Mouse (Mus musculus) megakaryocyte progenitor cell, adult 5-6 weeks (primary cell): ENCODE data around the gene Tspan9. TPM values are rescaled to one million over a fixed set of nuclear protein-coding genes. Genes with fewer than 3 reads are reported as not detected.

Source experiments
- ATAC-seq: replicated peaks from 2 replicates; pipeline ENCODE4 v1.8.0; 2016; ENCODE audit warnings: mild to moderate bottlenecking, moderate TSS enrichment, inconsistent platforms; ENCODE audit not compliant: poor library complexity
- total RNA-seq, 2 experiments: library from RNA; stranded (forward) in 1 of 2; stranded (reverse) in 1 of 2; fragments of 157-497, 149-512 nt in 1 of 2; fragments of 200-1000 nt in 1 of 2; gene quantifications; 2 replicates each; pipeline versions ENCODE4 v1.2.3 to v1.2.4; 2015 to 2017

Tspan9 gene
- total RNA-seq, 2 experiments from 2014 or later, result 2.7 to 2.8 TPM

GRCm38 (mm10) chr6:128039077-128039766 is 104.2 kb downstream of the Tspan9 start:
- no peak for ATAC-seq

GRCm38 (mm10) chr6:128038568-128038967 is 104.8 kb downstream of the Tspan9 start:
- no peak for ATAC-seq

GRCm38 (mm10) chr6:128036597-128036996 is 106.8 kb downstream of the Tspan9 start:
- no peak for ATAC-seq

- ATAC-seq, result peak; percentile 40
Observed at GRCm38 (mm10) chr6:128035930-128036309, 107.5 kb downstream of the Tspan9 start.

GRCm38 (mm10) chr6:128035250-128035929 is 108.0 kb downstream of the Tspan9 start:
- ATAC-seq, result no peak

- ATAC-seq, result peak; percentile 18; the same call in 1 of the 2 replicates
Observed at GRCm38 (mm10) chr6:128034317-128035249, 108.8 kb downstream of the Tspan9 start.

GRCm38 (mm10) chr6:128033868-128034250 is 109.5 kb downstream of the Tspan9 start:
- ATAC-seq, result no peak

GRCm38 (mm10) chr6:128033172-128033867 is 110.1 kb downstream of the Tspan9 start:
- no peak for ATAC-seq

GRCm38 (mm10) chr6:128032252-128033171 is 110.9 kb downstream of the Tspan9 start:
- ATAC-seq, result peak; percentile 56

GRCm38 (mm10) chr6:128031584-128031983 is 111.8 kb downstream of the Tspan9 start:
- no peak for ATAC-seq

- ATAC-seq, result no peak
Observed at GRCm38 (mm10) chr6:128031096-128031495, 112.3 kb downstream of the Tspan9 start.

- no peak for ATAC-seq
Observed at GRCm38 (mm10) chr6:128030475-128030874, 112.9 kb downstream of the Tspan9 start.

GRCm38 (mm10) chr6:128029517-128030348 is 113.7 kb downstream of the Tspan9 start:
- ATAC-seq, result no peak

GRCm38 (mm10) chr6:128028116-128028940 is 115.1 kb downstream of the Tspan9 start:
- ATAC-seq, result no peak

GRCm38 (mm10) chr6:128025997-128026396 is 117.4 kb downstream of the Tspan9 start:
- ATAC-seq, result no peak

- ATAC-seq, result no peak
Observed at GRCm38 (mm10) chr6:128025581-128025980, 117.8 kb downstream of the Tspan9 start.

- no peak for ATAC-seq
Observed at GRCm38 (mm10) chr6:128022207-128022606, 121.2 kb downstream of the Tspan9 start.

- no peak for ATAC-seq
Observed at GRCm38 (mm10) chr6:128021931-128022202, 121.5 kb downstream of the Tspan9 start.
